Mouse (Mus musculus): ENCODE measurements around the gene Dusp11. TPM values are rescaled to one million over a fixed set of nuclear protein-coding genes. Genes with fewer than 3 reads are reported as not detected.
A peak's percentile ranks its signal among the peaks of the same experiment; 100 is the strongest.
"Not testable (repeated sequence)": the region's sequence is repeated elsewhere in the genome, so short reads cannot be mapped to it uniquely, and the experiment has no call there.

The Dusp11 gene
- polyA plus RNA-seq, 1 experiment from 2014 or later = 54.6 TPM

DNA sequence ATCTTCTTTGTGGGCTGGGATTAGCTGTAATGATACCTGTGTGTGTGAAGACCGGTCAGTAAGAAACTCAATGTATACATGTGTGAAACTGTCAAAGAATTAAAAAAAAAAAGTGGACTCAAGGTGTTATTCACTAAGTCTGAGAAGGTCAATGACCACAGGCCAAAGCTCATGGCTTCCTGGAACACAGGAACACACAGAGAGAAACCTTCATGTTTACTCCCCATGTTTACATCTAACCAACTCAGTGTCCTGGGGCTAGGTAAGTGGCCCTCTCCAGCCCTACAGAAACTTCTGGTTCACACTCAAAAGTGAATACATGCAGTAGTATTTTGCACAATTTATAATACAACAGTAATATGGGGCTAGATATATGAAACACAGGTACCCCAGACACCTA is 51.8 kb downstream of the Dusp11 start:
- H3K4me3 ChIP-seq (ENCODE audit: low read depth, low read length) = no peak overlapping the region
- H3K4me1 ChIP-seq (ENCODE audit: control insufficient read depth, insufficient read depth, low read length) = peaks cover 2% of the 10 kb centered on the region
- H3K9me3 ChIP-seq (ENCODE audit: control insufficient read depth, low read length) = no peaks in the 10 kb centered on the region
- H3K4me2 ChIP-seq (ENCODE audit: low read depth, low read length) = no peak overlapping the region
- no peak for DNase-seq (ENCODE audit: low spot score)
- H3K9ac ChIP-seq (ENCODE audit: low read depth, low read length) = no peak overlapping the region
- no peaks in the 10 kb centered on the region; the same call in 1 of the 2 replicates for H3K27me3 ChIP-seq (replicated peaks; ENCODE audit: control insufficient read depth, insufficient read depth, low read length)
- WGBS = 93% methylated on average over 1 of the region's 1 CpGs
- H3K36me3 ChIP-seq (ENCODE audit: control insufficient read depth, insufficient read depth, low read length) = no peaks in the 10 kb centered on the region
- ATAC-seq (ENCODE audit: low read depth) = no peak
- H3K27ac ChIP-seq (replicated peaks; ENCODE audit: low read depth, low read length) = no peak overlapping the region

GRCm38 (mm10) chr6:85908341-85908740 is 53.1 kb downstream of the Dusp11 start:
- Histone ChIP-seq H3K4me3 (ENCODE audit: low read depth, low read length) (no peak overlapping the region), H3K27me3 (replicated peaks; ENCODE audit: control insufficient read depth, insufficient read depth, low read length) (no peaks in the 10 kb centered on the region; the same call in 1 of the 2 replicates), H3K27ac (replicated peaks; ENCODE audit: low read depth, low read length) (no peak overlapping the region), H3K36me3 (ENCODE audit: control insufficient read depth, insufficient read depth, low read length) (no peaks in the 10 kb centered on the region), H3K4me1 (ENCODE audit: control insufficient read depth, insufficient read depth, low read length) (no peaks in the 10 kb centered on the region), H3K9me3 (ENCODE audit: control insufficient read depth, low read length) (no peaks in the 10 kb centered on the region), H3K9ac (ENCODE audit: low read depth, low read length) (no peak overlapping the region), H3K4me2 (ENCODE audit: low read depth, low read length) (no peak overlapping the region)
- WGBS = 61% methylated on average over 3 of the region's 3 CpGs
- no peak for ATAC-seq (ENCODE audit: low read depth)
- DNase-seq (ENCODE audit: low spot score) = no peak

DNA sequence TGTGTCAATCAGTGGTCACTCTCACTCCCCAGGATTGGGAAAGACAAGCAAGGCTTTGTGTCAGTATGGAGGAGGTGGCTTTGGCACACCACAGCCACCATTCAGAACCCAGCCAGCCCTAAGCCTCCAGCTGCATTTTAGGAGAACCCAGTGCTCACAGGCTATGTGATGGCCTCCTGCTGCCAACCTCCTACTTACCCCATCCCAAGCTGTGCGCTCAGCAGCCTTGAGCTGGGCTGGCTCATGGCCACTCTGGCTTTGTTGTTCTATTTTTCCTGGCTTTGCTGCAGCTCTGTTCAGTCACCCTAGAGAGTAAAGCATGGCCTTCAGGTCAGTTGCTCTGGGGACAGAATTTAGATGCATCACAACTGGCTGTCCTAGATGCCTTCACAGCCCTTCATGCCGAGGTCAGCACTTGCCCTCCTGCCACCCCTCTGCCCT is 54.5 kb downstream of the Dusp11 start:
- H3K4me2 ChIP-seq (ENCODE audit: low read depth, low read length); H3K4me3 ChIP-seq (ENCODE audit: low read depth, low read length); H3K9ac ChIP-seq (ENCODE audit: low read depth, low read length); H3K36me3 ChIP-seq (ENCODE audit: control insufficient read depth, insufficient read depth, low read length); H3K9me3 ChIP-seq (ENCODE audit: control insufficient read depth, low read length); H3K4me1 ChIP-seq (ENCODE audit: control insufficient read depth, insufficient read depth, low read length); H3K27me3 ChIP-seq (replicated peaks; ENCODE audit: control insufficient read depth, insufficient read depth, low read length); DNase-seq (ENCODE audit: low spot score); ATAC-seq (ENCODE audit: low read depth); H3K27ac ChIP-seq (replicated peaks; ENCODE audit: low read depth, low read length): not testable (repeated sequence)
- 57% methylated on average over 2 of the region's 2 CpGs for WGBS

DNA sequence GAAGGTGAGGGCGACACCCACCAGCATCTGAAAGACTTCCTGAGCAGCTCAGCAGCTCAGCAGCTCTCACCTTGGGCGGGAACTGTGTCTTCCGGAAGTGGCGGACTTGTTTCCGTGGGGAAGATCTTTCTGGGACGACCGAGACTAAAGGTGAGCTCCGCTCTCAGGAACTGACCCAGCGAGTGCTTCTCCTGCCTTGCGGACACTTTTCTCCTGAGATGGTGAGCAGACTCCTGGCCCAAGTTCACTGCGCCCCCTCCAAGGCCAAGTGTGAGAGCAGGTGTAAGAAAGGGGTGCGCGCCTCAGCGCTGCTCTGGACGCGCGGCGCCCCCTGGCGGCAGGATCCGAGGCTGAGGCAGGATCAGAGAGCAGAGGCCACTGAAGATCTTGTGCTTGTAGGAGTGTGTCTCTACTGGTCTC is 56.8 kb downstream of the Dusp11 start, which contains the start of gene Nat8f4:
Gene Nat8f4, minus strand, starts transcription at position 243 of the 420 bp plus-strand sequence.
- H3K27me3 ChIP-seq (replicated peaks; ENCODE audit: control insufficient read depth, insufficient read depth, low read length); H3K9ac ChIP-seq (ENCODE audit: low read depth, low read length); H3K36me3 ChIP-seq (ENCODE audit: control insufficient read depth, insufficient read depth, low read length); DNase-seq (ENCODE audit: low spot score); H3K27ac ChIP-seq (replicated peaks; ENCODE audit: low read depth, low read length); H3K9me3 ChIP-seq (ENCODE audit: control insufficient read depth, low read length); H3K4me1 ChIP-seq (ENCODE audit: control insufficient read depth, insufficient read depth, low read length): not testable (repeated sequence)
- WGBS = 24% methylated on average over 20 of the region's 20 CpGs
- peak within 1 kb of the TSS; percentile 41 for H3K4me2 ChIP-seq (ENCODE audit: low read depth, low read length)
- H3K4me3 ChIP-seq (ENCODE audit: low read depth, low read length) = peak within 1 kb of the TSS; percentile 23; the same call in 1 of the 2 replicates
- ATAC-seq (ENCODE audit: low read depth) = peak; percentile 92

DNA sequence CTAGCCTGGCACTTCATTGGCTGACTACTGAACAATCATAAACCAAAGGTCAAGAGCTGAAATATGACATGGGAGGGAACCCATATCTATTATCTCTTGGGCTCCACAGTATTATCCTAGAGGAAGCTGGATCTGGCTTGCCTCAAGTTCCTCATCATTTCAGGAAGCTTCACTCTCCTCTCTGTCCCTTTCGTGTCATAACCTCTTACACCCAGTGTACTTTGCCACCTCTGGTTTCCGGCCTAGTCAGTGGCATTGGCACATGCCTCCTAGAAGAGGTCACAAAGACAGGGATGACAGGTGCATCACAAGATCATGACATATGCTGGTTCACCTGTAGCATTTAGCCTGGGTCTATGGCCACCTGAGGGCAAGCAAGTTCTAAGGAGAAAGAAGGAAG is 59.2 kb downstream of the Dusp11 start:
- Histone ChIP-seq H3K4me1 (ENCODE audit: control insufficient read depth, insufficient read depth, low read length) (no peaks in the 10 kb centered on the region), H3K9me3 (ENCODE audit: control insufficient read depth, low read length) (no peaks in the 10 kb centered on the region), H3K27ac (replicated peaks; ENCODE audit: low read depth, low read length) (no peak overlapping the region), H3K9ac (ENCODE audit: low read depth, low read length) (no peak overlapping the region), H3K4me3 (ENCODE audit: low read depth, low read length) (no peak overlapping the region), H3K4me2 (ENCODE audit: low read depth, low read length) (no peak overlapping the region), H3K27me3 (replicated peaks; ENCODE audit: control insufficient read depth, insufficient read depth, low read length) (no peaks in the 10 kb centered on the region; the same call in 1 of the 2 replicates), H3K36me3 (ENCODE audit: control insufficient read depth, insufficient read depth, low read length) (no peaks in the 10 kb centered on the region)
- DNase-seq (ENCODE audit: low spot score) (no peak), ATAC-seq (ENCODE audit: low read depth) (no peak)
- 96% methylated on average over 2 of the region's 2 CpGs for WGBS

DNA sequence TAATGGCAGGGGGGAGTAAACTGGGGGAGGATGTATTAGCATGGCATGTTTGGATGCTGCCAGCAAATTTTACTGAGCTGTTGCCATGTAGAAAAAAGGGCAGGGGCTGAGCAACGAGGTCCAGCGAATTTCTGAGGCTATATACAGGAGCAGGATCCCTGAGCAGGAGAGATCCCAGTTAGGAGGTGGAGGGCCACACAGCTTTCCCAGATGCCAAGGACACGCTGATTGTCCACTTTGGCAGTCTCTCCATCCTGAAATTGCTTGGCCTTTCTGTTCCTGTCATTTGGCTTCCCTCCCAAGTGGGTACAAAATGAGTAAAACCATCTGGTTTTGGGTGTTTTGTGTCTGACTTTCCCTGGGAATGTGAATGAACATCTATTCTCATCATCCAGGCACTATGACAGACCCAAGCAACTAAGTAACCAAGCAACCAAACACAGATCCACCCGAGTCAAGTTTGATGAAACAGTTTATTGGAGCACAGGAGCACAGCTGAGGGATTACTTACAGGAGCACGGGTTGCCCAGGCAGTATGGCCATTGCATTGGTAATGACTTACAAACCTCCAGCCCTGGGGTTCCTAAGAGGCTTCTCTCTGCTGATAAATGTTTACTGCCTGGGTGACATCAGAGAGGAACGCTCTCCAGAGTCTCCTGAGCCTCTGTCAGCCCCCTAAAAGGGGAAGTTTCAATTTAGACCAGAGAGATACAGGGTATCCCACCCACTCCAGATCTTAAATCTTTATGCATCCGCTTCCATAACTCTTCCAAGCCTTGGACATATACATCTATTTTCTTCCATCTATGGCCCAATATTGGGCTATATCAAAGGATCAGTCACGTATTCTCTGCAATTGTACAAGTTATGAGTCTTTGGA is 62.6 kb downstream of the Dusp11 start:
- H3K36me3 ChIP-seq (ENCODE audit: control insufficient read depth, insufficient read depth, low read length); H3K27ac ChIP-seq (replicated peaks; ENCODE audit: low read depth, low read length); DNase-seq (ENCODE audit: low spot score); H3K4me2 ChIP-seq (ENCODE audit: low read depth, low read length); H3K27me3 ChIP-seq (replicated peaks; ENCODE audit: control insufficient read depth, insufficient read depth, low read length); H3K4me3 ChIP-seq (ENCODE audit: low read depth, low read length); H3K9ac ChIP-seq (ENCODE audit: low read depth, low read length); H3K4me1 ChIP-seq (ENCODE audit: control insufficient read depth, insufficient read depth, low read length); H3K9me3 ChIP-seq (ENCODE audit: control insufficient read depth, low read length); ATAC-seq (ENCODE audit: low read depth): not testable (repeated sequence)
- 77% methylated on average over 6 of the region's 8 CpGs for WGBS

- not testable (repeated sequence) for H3K27ac ChIP-seq (replicated peaks; ENCODE audit: low read depth, low read length); H3K36me3 ChIP-seq (ENCODE audit: control insufficient read depth, insufficient read depth, low read length); ATAC-seq (ENCODE audit: low read depth); H3K4me2 ChIP-seq (ENCODE audit: low read depth, low read length); DNase-seq (ENCODE audit: low spot score); H3K4me1 ChIP-seq (ENCODE audit: control insufficient read depth, insufficient read depth, low read length); H3K4me3 ChIP-seq (ENCODE audit: low read depth, low read length); H3K27me3 ChIP-seq (replicated peaks; ENCODE audit: control insufficient read depth, insufficient read depth, low read length); H3K9ac ChIP-seq (ENCODE audit: low read depth, low read length)
- H3K9me3 ChIP-seq (ENCODE audit: control insufficient read depth, low read length) = peaks cover 18% of the 10 kb centered on the region
- 73% methylated on average over 25 of the region's 25 CpGs for WGBS
Measured at GRCm38 (mm10) chr6:85895061-85895648, 66.3 kb downstream of the Dusp11 start.

Data from embryonic facial prominence, embryonic 14.5 days (tissue).